Mouse (Mus musculus) liver, embryonic 14.5 days (tissue): ENCODE results near the gene Xrcc5.

ENCODE experiments used
- CTCF ChIP-seq: IDR thresholded peaks from 2 replicates; pipeline ENCODE4 v1.5.1; 2016; ENCODE audit warnings: antibody characterized with exemption, low read depth, control low read depth
- EP300 ChIP-seq: IDR thresholded peaks from 2 replicates; pipeline ENCODE4 v1.6.1; 2016; ENCODE audit warnings: antibody characterized with exemption, low read depth

- no peak for TF ChIP-seq CTCF
- no peak for TF ChIP-seq EP300
Observed at GRCm38 (mm10) chr1:72436967-72437366, 129.7 kb downstream of the Xrcc5 start.
